Mouse (Mus musculus) cerebellum, adult (tissue): ENCODE results near the gene Nfe2l2.

Experiments used
- ATAC-seq: cut with Nextera tagmentation; 2 replicates; pipeline ENCODE4 v1.9.2; 2017; ENCODE audit warnings: mild to moderate bottlenecking, moderate library complexity, mixed read lengths; ENCODE audit not compliant: insufficient number of reproducible peaks, low FRiP score, low TSS enrichment

Nfe2l2 gene

GRCm38 (mm10) chr2:75704234-75705161, at the start of gene Nfe2l2:
Gene Nfe2l2 (minus strand): TSS chr2:75704641.
- peak; percentile 77 for ATAC-seq

GRCm38 (mm10) chr2:75752306-75753175, 48.1 kb upstream of the Nfe2l2 start:
- ATAC-seq = no peak

GRCm38 (mm10) chr2:75751896-75752295, 47.5 kb upstream of the Nfe2l2 start:
- no peak for ATAC-seq

GRCm38 (mm10) chr2:75750869-75751268, 46.4 kb upstream of the Nfe2l2 start:
- ATAC-seq = no peak

- ATAC-seq = no peak
These were observed 45.7 kb upstream of the Nfe2l2 start for GRCm38 (mm10) chr2:75750043-75750718.

- no peak for ATAC-seq
These were observed 44.4 kb upstream of the Nfe2l2 start for GRCm38 (mm10) chr2:75748841-75749240.

GRCm38 (mm10) chr2:75737006-75737503, 32.6 kb upstream of the Nfe2l2 start:
- ATAC-seq = no peak

GRCm38 (mm10) chr2:75734196-75734865, 29.9 kb upstream of the Nfe2l2 start:
- no peak for ATAC-seq

- ATAC-seq = no peak
These were observed 28.7 kb upstream of the Nfe2l2 start for GRCm38 (mm10) chr2:75733177-75733576.

GRCm38 (mm10) chr2:75731929-75732328, 27.5 kb upstream of the Nfe2l2 start:
- ATAC-seq = no peak

- ATAC-seq = no peak
These were observed 26.8 kb upstream of the Nfe2l2 start for GRCm38 (mm10) chr2:75731233-75731651.

- ATAC-seq = peak; percentile 83
These were observed 25.6 kb upstream of the Nfe2l2 start for GRCm38 (mm10) chr2:75730052-75730451.

GRCm38 (mm10) chr2:75724863-75725445, 20.5 kb upstream of the Nfe2l2 start:
- no peak for ATAC-seq

- ATAC-seq = no peak
These were observed 19.0 kb upstream of the Nfe2l2 start for GRCm38 (mm10) chr2:75723481-75723880.

- ATAC-seq = no peak
These were observed 18.5 kb upstream of the Nfe2l2 start for GRCm38 (mm10) chr2:75722893-75723292.

- ATAC-seq = no peak
These were observed 16.0 kb upstream of the Nfe2l2 start for GRCm38 (mm10) chr2:75720236-75721027.

- ATAC-seq = no peak
These were observed 15.0 kb upstream of the Nfe2l2 start for GRCm38 (mm10) chr2:75719331-75719869.
